Mouse (Mus musculus) stomach, embryonic 16.5 days (tissue): Measurements from ENCODE around the gene Tor3a. TPM values are rescaled to one million over a fixed set of nuclear protein-coding genes. Genes with fewer than 3 reads are reported as not detected.

Experiments
- ATAC-seq: fragments of 200-750 bp; cut with Nextera tagmentation; 2 replicates; pipeline ENCODE4 v1.8.0; 2017; ENCODE audit warnings: moderate number of reproducible peaks, moderate TSS enrichment; ENCODE audit not compliant: insufficient read depth, low FRiP score
- H3K27ac ChIP-seq: fragments of 300-500 bp; sonication (generic); 2 replicates; pipeline ENCODE4 v1.5.1; 2014; ENCODE audit warnings: low read length
- H3K27me3 ChIP-seq: fragments of 300-500 bp; sonication (generic); 2 replicates; pipeline ENCODE4 v1.6.1; 2014; ENCODE audit warnings: low read length, control low read depth, mixed read lengths; ENCODE audit not compliant: control insufficient read depth, insufficient read depth
- H3K36me3 ChIP-seq: fragments of 300-500 bp; sonication (generic); 2 replicates; pipeline ENCODE4 v1.6.1; 2014; ENCODE audit warnings: low read length; ENCODE audit not compliant: control insufficient read depth, insufficient read depth
- H3K4me1 ChIP-seq: fragments of 300-500 bp; sonication (generic); 2 replicates; pipeline ENCODE4 v1.6.1; 2014; ENCODE audit warnings: low read length, control low read depth, mixed read lengths; ENCODE audit not compliant: control insufficient read depth, insufficient read depth
- H3K4me2 ChIP-seq: fragments of 300-500 bp; sonication (generic); 2 replicates; pipeline ENCODE4 v1.6.1; 2014; ENCODE audit warnings: low read depth, low read length, mixed read lengths
- H3K4me3 ChIP-seq: fragments of 300-500 bp; sonication (generic); replicated peaks from 2 replicates; pipeline ENCODE4 v1.5.1; 2014; ENCODE audit warnings: mild to moderate bottlenecking, low read length
- H3K9ac ChIP-seq: fragments of 300-500 bp; sonication (generic); 2 replicates; pipeline ENCODE4 v1.6.1; 2014; ENCODE audit warnings: low read length
- H3K9me3 ChIP-seq: fragments of 300-500 bp; sonication (generic); replicated peaks from 2 replicates; pipeline ENCODE4 v1.6.1; 2016; ENCODE audit warnings: low read length, control low read depth; ENCODE audit not compliant: control insufficient read depth
- WGBS: fragments of 180-500 bp; shearing (Covaris S2); extraction: QIAGEN DNeasy Blood & Tissue Kit; methylation state at CpG from one replicate; pipeline ENCODE4 v1.1.7; 2014; 5-methylcytosine and 5-hydroxymethylcytosine counted together
- polyA plus RNA-seq: library from polyadenylated mRNA; unstranded; fragments of >200 nt; fragmentation: Nextera tagmentation; extraction: Ambion mirVana; gene quantifications from 2 replicates; pipeline ENCODE4 v1.2.1, GENCODE M21; 2015

Gene Tor3a
- polyA plus RNA-seq, 1 experiment from 2014 or later: 14.6 TPM

GRCm38 (mm10) chr1:156659906-156660659 is 14.1 kb downstream of the Tor3a start:
- peak overlapping the region; percentile 76 for H3K27ac ChIP-seq
- 65% methylated on average over 13 of the region's 13 CpGs for WGBS

GRCm38 (mm10) chr1:156658676-156659075 is 15.5 kb downstream of the Tor3a start:
- no peak for ATAC-seq
- no peak overlapping the region for H3K4me3 ChIP-seq
- H3K27me3 ChIP-seq: no peaks in the 10 kb centered on the region
- no peak overlapping the region for H3K9ac ChIP-seq
- no peak overlapping the region for H3K27ac ChIP-seq
- H3K9me3 ChIP-seq: no peaks in the 10 kb centered on the region
- no peaks in the 10 kb centered on the region for H3K36me3 ChIP-seq
- no peak overlapping the region for H3K4me2 ChIP-seq
- H3K4me1 ChIP-seq: peaks cover 4% of the 10 kb centered on the region; the same call in 1 of the 2 replicates
- WGBS: 76% methylated on average over 5 of the region's 5 CpGs

More at GRCm38 (mm10) chr1:156659906-156660659, 14.1 kb downstream of the Tor3a start:
- Histone ChIP-seq H3K4me3 (no peak overlapping the region), H3K27me3 (no peaks in the 10 kb centered on the region), H3K9ac (no peak overlapping the region), H3K4me1 (peaks cover 4% of the 10 kb centered on the region; the same call in 1 of the 2 replicates), H3K4me2 (no peak overlapping the region), H3K36me3 (no peaks in the 10 kb centered on the region), H3K9me3 (no peaks in the 10 kb centered on the region)
- peak; percentile 79 for ATAC-seq

- Histone ChIP-seq H3K4me1 (peaks cover 4% of the 10 kb centered on the region; the same call in 1 of the 2 replicates), H3K27ac (no peak overlapping the region), H3K36me3 (no peaks in the 10 kb centered on the region), H3K9me3 (no peaks in the 10 kb centered on the region), H3K27me3 (no peaks in the 10 kb centered on the region), H3K4me2 (no peak overlapping the region), H3K9ac (no peak overlapping the region), H3K4me3 (no peak overlapping the region)
- 80% methylated on average over 4 of the region's 4 CpGs for WGBS
- ATAC-seq: no peak
Measured at GRCm38 (mm10) chr1:156657523-156657922, 16.6 kb downstream of the Tor3a start.

GRCm38 (mm10) chr1:156654735-156655530 is 19.2 kb downstream of the Tor3a start:
- peak overlapping the region; percentile 40 for H3K27ac ChIP-seq
- H3K9ac ChIP-seq: no peak overlapping the region
- no peak overlapping the region for H3K4me2 ChIP-seq
- no peaks in the 10 kb centered on the region for H3K36me3 ChIP-seq
- no peak for ATAC-seq
- H3K4me3 ChIP-seq: no peak overlapping the region
- H3K9me3 ChIP-seq: no peaks in the 10 kb centered on the region
- no peaks in the 10 kb centered on the region for H3K27me3 ChIP-seq
- H3K4me1 ChIP-seq: peaks cover 2% of the 10 kb centered on the region; the same call in 1 of the 2 replicates
- 69% methylated on average over 13 of the region's 13 CpGs for whole genome bisulfite sequencing

- no peak overlapping the region for H3K9ac ChIP-seq
- no peaks in the 10 kb centered on the region for H3K4me1 ChIP-seq
- 60% methylated on average over 6 of the region's 6 CpGs for WGBS
- H3K4me2 ChIP-seq: no peak overlapping the region
- ATAC-seq: no peak
- H3K9me3 ChIP-seq: no peaks in the 10 kb centered on the region
- H3K4me3 ChIP-seq: no peak overlapping the region
- H3K36me3 ChIP-seq: no peaks in the 10 kb centered on the region
- H3K27me3 ChIP-seq: no peaks in the 10 kb centered on the region
- 0 out of 2 replicates have a peak overlapping the region, but pooled peaks have one; percentile 10 for H3K27ac ChIP-seq
Measured at GRCm38 (mm10) chr1:156652189-156652822, 21.9 kb downstream of the Tor3a start.

- H3K4me2 ChIP-seq: no peak overlapping the region
- H3K9ac ChIP-seq: no peak overlapping the region
- no peaks in the 10 kb centered on the region for H3K4me1 ChIP-seq
- no peak overlapping the region for H3K27ac ChIP-seq
- no peak for ATAC-seq
- no peaks in the 10 kb centered on the region for H3K27me3 ChIP-seq
- 76% methylated on average over 9 of the region's 9 CpGs for WGBS
- H3K36me3 ChIP-seq: no peaks in the 10 kb centered on the region
- no peaks in the 10 kb centered on the region for H3K9me3 ChIP-seq
- no peak overlapping the region for H3K4me3 ChIP-seq
Measured at GRCm38 (mm10) chr1:156650631-156651030, 23.5 kb downstream of the Tor3a start.

- no peak overlapping the region for H3K27ac ChIP-seq
- no peak overlapping the region for H3K4me3 ChIP-seq
- no peaks in the 10 kb centered on the region for H3K36me3 ChIP-seq
- no peaks in the 10 kb centered on the region for H3K27me3 ChIP-seq
- H3K9me3 ChIP-seq: no peaks in the 10 kb centered on the region
- H3K4me2 ChIP-seq: no peak overlapping the region
- ATAC-seq: no peak
- H3K4me1 ChIP-seq: no peaks in the 10 kb centered on the region
- no peak overlapping the region for H3K9ac ChIP-seq
- 34% methylated on average over 2 of the region's 2 CpGs for WGBS
Measured at GRCm38 (mm10) chr1:156648705-156649104, 25.5 kb downstream of the Tor3a start.

GRCm38 (mm10) chr1:156645971-156646370 is 28.2 kb downstream of the Tor3a start:
- Histone ChIP-seq H3K9me3 (no peaks in the 10 kb centered on the region), H3K4me2 (no peak overlapping the region), H3K4me1 (no peaks in the 10 kb centered on the region), H3K9ac (no peak overlapping the region), H3K4me3 (no peak overlapping the region), H3K27me3 (no peaks in the 10 kb centered on the region), H3K27ac (no peak overlapping the region), H3K36me3 (no peaks in the 10 kb centered on the region)
- no peak for ATAC-seq
- WGBS: 85% methylated on average over 4 of the region's 4 CpGs
